Mouse (Mus musculus): ENCODE data around the gene a.
A peak's percentile ranks its signal among the peaks of the same experiment; 100 is the strongest.

The a gene

DNA sequence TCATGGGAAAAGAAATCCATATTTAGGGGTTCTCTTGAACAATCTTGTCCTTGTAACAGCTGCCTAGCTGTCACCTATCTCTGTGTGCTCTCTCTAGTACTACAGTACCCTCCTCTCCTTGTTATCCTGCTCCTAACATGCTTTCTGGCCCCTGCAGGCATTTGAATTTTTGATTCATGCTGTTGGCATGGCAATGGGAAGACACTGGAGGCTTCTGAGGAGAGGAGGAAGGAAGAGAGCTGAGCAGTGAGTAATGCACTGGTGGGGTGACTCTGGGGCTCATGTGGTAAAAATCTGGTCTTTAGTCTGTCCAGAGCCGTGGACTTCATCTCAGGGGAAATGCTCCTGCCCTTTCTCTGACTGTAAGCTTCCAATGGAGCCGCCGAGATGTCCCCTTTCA lies 5.9 kb upstream of the a start:
- DNase-seq: no peak

DNA sequence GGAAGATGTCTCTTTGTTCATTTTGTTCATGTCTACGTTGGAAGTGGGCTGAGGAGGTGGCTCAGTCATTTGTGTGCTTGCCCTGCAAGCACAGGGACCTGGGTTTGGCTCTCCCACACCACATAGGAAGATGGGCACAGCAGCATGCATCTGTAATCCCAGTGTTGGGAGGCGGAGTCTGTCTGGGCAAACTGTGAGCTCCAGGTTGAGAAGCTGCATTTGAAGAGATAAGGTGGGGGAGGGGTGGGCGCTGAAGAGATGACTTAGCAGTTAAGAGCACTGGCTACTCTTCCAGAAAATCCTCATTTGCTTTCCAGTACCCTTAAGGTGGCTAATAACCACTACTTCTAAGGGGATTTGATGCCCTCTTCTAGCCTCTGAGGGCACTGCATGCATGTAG lies 5.0 kb upstream of the a start:
- no peak for DNase-seq

DNA sequence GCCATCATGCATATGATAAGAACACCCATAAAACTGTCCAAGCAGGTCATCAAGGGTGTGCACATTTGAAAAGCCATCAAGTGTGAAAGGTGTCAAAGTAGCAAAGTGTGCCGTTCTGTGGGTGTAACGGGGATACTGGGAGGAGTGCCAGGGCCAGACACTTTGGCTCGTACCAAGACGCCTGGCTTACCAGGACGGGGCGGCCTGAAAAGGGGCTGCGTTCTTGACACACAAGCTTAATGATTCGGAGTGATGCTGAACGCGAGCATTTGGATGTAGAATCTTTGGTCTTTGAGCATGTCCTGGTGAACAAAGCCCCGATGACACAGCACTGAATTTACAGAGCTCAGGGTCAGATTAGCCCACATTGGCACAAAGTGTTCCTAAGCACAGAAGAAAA lies 4.4 kb upstream of the a start:
- DNase-seq: no peak

DNA sequence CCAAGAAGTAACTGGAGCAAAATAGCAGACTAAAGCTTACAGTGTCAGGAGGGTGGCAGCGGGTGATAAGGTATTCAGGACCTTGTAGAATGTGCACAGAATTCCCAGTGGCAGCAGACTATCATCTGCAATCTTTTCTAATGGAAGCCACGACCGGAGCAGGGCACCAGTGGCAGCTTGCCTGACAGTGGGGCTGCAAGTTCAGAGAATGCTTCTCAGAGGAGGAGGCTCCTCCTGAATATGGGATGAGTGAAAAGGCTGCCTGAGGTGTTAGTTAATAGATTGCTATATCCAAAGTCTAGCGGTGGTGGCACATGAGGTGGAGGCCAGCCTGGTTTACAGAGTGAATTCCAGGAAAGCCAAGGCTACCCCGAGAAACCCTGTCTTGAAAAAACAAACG lies 1.8 kb upstream of the a start:
- no peak for DNase-seq

DNA sequence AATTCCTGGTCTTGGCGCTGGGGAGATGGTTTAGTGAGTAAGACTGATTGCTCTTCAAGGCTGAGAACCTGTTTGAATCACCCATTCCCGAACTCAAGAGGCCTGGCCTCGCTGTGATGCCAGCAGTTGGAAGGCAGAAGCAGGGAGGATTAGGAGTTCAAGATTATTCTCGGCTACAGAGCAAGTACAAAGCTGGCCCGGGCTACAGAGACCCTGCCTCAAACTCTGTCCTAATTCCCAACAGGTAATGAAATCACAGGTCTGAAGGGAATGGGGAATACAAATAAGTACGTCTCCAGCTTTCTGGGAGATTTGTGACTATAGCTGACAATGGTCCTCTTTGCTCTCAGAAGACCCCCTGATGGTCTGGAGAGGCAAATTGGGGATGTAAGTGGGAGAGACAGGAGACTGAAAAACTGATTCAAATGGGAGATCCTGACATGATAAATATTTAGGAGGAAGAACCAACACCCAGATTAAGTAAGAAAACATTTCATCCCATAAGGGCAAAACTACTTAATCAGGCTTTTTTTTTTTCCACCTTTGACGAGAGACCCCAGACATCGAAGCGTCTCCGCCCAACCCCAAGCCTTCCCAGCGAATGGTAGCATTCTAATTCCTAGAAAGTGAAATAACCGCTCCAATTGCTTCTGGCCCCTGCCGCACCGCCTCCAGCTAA lies 1.1 kb upstream of the a start:
- no peak for DNase-seq

DNA sequence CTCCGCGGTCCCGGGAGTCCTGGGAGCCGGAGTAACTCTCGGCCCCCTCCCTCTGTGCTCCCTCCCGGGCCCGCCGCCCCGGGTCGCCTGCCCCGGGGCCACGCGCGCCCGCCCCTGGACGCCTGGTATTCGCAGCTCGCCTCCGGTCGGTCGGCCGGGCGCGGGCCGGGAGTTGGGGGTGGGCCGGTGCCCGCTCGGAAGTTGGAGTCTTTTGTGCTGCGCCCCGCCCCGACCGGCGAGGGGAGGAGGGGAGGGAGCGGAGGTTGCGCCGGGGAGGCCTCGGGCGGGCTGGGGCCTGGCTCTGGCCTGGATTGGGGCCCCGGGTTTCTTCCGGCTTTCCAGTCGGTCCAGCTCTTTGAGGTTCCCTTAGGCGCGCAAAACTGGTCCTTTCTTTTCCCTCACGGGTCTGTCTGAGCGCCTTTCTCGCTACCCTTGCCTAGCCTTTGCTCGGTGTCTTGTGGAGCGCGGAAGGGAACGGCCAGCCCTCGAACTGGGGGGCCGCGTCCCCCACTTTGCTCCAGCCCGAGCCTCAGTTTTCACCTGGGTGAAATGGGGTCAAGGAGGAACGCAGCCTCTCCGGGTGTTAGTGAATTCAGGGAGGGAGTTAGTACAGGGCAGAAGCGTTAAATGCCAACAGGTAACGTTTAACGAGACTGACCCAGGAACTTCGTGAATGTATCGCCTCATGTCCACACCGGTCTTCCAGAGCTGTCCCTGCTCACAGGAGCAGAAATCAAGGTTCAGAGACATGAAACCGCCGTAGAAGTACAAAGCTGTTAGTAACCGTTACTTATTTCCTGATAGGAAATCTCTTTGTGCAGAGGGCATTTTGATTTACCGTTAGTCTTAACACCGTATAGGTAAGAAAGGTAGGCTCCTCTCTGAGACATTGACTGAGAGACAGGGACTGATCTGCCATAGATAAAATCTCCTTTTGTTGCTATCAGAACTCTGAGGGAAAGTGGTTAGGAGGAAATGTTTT lies 750 bp downstream of the a start:
- DNase-seq: peak; percentile 69 to 73

DNA sequence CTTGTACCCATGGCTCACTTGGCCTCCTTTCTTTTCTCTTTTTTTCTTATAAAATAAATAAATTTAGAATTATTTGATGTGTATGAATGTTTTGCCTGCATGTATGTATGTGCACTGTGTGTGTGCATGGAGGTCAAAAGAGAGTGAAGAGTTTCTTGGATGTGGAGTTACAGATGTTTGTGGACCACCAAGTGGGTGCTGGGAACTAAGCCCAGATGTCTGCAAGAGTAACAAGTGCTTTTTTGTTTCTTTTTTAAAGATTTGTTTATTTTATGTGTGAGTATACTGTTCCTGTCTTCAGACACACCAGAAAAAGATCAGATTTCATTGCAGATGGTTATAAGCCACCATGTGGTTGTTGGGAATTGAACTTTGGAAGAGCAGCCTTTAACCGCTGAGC lies 12.2 kb downstream of the a start:
- no peak for DNase-seq

DNA sequence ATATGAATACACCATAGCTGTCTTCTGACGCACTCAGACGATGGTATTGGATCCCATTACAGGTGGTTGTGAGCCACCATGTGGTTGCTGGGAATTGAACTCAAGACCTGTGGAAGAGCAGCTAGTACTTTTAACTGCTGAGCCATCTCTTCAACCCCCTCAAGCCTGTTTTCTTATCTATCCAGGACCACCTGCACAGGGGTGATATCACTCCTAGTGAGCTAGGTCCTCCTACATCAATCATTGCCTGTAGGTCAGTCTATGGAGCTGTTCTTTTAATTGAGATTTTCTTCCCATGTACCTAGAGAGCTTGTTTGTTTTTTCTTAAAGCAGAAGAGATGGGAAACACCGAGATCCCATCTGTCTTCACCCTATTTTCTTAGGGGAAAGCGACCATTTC lies 12.6 kb downstream of the a start:
- no peak for DNase-seq

DNA sequence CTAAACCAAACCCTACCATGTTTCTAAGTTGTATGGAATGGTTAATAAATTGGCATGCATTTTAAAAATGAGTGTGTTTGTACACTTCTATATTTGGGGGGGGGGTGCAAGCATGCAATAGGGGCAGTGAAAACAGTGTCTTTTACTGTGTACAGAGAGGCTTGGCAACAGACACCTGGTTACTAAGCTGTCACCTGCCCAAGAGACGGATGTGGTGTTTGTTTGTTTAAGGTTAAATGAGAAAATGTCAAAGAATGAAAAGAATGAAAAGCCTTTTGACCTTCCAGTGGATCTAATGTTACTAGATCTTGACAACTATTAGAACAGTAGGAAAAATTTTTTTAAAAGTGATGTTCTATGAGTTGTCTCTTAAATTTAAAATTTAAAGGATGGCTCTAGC lies 16.5 kb downstream of the a start:
- DNase-seq: no peak

DNA sequence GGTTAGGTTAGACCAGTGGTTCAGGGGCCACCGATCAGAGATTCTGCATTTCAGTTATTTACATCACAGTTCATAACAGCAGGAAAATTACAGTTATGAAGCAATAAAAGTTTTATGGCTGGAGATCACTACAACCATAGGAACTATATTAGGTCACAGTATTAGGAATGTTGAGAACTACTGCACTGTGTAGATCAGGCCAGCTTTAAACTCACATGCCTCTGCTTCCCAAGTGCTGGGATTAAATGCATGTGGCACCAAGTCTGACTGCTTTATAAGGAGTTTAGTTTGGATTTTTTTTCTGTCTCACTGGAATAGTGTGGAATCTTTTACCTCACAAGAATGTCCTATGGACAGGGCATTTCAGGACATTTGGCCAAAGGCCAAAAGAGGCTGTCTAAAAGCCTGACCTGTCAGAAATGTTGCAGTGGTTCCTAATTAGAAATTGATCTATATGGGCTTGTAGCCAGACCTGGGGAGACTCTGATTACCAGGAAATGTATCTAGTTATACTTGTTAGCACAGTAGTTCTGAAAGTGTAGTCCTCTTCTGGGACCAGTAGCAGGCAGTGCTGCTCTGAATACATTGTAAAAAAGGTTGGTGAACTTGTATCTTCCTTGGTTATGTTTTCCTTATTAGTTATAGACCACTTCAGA lies 18.0 kb downstream of the a start:
- DNase-seq: no peak

DNA sequence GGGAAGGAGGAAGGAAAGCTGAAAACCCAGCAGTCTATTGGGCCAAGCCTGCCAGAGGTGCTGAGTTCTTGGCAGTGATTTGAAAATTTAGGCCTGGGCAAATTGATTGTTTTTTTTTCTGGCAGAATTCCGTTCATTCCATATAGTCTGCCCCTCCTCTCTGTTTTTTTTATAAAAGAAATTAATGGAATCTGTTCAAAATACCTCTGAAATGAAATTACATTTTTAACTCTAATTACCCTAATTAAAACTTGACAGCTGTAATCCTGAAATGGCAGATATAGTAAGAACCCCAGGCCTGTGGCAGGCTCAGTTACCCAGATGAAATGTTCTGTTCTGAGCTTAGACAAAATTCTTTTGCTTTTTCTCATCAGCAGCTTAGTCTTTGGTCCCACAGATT lies 19.6 kb downstream of the a start:
- no peak for DNase-seq

DNA sequence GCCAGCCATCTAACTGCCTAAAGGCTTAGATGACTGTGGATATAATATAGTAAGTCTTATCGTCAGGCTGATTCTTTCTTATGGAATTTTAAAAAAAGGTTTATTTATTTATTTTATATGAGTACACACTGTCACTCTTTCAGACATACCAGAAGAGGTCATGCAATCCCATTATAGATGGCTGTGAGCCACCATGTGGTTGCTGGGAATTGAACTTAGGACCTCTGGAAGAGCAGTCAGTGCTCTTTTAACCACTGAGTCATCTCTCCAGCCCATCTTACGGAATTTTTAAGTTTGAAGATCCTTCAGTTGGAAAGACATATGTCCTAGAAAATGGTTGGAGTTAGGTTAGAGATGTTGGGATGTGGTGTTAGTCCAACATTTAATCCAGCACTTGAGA lies 22.2 kb downstream of the a start:
- no peak for DNase-seq

DNA sequence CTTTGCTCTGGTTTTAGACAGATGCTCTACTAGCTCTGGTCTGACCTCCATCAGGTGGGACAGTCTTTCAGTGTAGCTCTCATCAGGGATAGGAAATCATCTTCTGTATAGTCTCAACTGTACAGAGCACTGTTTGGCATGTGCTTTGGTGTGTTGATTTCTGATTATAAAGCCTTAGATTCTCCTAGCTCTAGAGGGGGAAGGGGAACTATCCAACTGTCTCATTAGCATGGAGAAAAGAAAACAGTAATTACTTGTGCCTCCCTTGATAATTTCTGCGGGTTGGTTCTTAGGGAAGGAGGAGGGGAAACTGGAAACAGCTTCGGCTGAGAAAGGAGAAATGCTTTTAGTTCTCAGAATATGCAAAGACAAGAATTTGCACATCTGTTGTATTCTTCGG lies 25.9 kb downstream of the a start:
- DNase-seq: no peak

DNA sequence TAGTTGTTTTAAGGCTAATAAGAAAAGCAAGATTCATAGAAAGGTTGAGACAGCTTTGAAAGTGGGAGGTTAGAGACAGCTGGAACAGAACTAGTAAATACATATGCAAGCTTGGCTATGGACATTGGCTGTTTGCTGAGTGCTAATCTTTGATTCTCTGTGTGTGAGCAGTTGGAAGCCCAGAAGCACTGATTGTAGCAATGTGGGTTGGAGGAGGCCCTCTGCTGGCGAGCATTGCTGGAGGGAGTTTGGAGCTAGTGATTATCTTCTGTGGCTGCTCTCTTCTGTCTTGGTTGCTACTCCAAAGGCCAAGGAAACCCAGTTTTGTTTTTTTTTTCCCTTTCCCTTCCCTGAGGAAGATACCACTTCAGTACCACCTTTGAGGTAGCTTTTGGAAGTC lies 26.6 kb downstream of the a start:
- peak; percentile 48 to 51 for DNase-seq

DNA sequence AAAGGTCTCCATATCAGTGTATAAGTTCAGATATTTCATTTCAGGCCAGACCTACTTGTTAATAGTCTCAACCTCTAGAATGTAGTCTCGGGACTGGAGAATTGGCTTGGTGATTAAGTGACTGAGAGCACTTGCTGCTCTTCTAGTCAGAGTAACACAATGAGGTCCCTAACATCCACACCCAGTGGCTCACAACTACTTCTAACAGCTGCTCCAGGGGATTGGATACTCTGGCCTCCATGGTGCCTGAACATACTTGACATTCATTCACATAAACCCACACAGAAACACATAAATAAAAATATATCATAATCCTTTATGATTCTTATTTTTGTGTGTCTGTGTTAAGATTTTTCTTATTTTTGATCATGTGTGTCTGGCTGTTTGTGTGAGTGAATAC lies 27.4 kb downstream of the a start:
- DNase-seq: no peak

DNA sequence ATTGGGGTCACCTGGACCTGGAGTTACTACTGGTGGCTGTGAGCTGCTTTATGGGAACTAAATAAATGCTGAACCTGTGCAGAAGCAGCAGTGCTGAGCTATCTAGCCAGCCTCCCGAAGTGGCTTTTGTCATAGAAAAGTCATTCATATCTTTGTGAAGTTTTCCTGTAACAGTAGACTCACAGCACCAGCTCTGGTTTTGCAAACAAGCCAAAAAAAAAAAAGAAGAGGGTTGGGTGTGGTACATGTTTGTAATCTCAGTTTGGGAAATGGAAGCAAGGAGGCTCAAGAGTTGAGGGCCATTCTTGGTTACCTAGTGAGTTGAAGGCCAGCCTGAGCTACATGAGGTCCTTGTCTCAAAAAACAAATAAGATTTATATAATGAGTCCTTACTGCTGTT lies 29.1 kb downstream of the a start:
- no peak for DNase-seq

DNA sequence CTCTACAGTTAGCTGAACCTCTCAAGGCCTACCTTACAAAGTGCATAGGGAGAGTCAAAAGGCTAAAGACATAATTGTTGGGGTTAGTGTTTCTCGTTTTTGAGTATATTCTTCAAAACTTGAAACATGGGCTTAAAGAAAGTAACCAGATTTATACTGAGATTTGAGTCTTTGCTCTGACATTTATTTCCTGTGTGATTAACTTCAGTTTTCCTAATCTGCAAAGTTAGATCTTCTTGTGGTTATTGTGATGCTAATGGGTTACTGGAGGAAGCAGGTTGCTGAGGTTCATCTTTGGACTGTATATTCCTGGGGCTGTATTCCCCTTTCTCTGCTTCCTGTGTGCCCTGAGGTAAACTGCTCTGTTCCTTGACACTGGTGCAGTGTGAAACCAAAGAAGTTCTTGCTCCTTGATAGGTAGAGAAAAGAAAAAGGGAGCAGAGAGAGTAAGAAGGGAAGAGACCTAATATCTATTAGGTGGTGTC lies 34.9 kb downstream of the a start:
- no peak for DNase-seq

DNA sequence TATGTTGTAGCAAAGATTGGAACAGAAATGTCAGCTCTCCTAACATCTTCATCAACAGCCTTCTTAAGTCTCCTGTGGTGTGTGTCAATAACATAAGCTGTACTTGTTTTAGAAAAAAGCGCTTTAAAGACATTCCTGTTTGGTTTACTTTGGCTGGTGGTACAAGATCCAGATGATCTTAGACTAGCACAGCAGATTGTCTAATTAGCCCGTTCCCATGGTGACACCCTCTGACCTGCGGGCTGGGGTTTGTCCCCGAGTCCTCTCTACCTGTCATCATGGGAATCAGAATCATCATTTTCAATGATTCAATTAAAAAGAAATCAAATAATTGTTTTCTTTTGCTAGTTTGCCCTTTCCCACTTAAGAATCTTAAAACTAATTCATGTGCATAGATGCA lies 36.3 kb downstream of the a start:
- no peak for DNase-seq

DNA sequence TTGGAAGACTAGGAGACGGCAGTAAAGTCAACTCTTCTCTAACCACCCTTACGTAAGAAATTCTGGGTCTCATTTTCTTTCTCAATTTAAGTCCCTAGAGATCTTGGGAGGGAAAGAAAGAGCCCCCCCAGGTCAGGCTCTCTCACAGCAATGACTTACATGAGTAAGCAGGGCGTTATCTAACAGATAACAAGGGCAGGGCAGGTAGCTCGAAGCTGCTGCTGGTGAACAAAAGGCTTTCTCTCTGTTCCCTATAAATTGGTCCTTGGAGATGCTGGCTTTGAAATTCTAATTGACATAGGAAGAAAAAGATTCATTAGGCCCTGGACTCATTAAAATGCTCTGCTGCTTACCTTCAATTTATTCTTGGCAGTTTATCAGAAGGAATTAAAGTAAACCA lies 41.3 kb downstream of the a start:
- no peak for DNase-seq

DNA sequence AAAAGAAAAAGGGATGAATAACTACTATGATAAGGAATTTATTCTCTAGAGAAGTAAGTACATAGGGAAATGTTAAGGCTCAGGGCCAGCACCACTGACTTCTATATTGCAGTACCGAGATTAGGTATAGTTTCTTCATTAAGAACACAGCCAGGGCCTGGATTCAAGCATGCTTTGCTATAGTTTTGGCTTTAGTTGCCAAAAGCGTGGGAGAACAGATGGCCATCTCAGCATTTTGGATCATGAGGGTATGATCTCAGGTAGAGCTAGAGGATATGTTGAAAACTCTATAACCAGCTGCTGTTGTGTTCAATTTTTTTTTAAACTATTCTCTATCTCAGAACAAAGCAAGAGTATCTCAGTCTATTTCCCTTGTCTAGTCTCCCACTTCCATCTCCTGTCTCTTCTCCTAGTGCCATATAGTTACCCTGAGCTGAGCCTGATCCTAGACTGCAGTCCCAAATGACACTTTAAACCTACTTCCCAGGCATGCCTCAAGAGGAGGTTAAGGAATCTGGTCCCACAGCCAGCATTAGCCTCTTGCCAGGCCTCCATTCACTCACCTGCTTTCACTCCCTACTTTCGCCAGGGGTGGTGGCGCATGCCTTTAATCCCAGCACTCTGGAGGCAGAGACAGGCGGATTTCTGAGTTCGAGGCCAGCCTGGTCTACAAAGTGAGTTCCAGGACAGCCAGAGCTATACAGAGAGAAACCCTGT lies 43.1 kb downstream of the a start:
- DNase-seq: no peak

DNA sequence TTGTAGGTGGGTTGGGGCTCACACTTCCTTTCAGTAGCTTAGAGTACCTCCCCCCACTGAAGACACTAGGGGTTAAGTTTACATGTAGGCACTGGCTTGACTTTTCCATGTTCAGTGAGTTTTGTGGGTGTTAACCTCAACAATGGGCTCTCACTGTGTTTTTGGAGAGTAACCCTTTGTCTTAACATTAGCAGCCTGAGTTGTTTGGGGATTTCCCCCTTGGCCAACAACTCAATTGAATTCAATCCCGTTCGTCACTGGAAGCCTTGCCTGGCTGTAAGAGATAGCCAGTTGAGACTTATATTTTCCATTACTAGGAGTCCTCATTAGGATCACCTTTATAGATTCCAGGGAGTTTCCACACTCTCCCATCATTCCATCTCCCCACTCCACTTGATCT lies 45.3 kb downstream of the a start:
- no peak for DNase-seq

DNA sequence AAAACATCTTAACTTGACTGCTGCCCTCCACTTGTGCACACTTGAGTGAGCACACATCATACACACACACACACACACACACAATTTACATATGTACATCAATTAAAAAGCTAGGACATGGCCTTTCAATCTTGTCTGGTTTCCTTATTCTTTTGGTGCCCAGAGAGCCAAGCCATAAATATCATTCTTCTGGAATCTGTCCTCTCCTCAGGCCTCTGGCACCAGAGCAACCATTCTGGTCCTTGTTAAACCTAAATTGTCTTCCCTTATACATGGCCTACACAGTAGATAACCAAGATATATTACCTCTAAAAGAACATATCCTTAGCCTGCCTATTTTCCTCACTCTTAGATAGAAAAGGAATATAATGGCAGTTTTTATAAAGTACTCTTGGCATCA lies 56.9 kb downstream of the a start:
- no peak for DNase-seq

DNA sequence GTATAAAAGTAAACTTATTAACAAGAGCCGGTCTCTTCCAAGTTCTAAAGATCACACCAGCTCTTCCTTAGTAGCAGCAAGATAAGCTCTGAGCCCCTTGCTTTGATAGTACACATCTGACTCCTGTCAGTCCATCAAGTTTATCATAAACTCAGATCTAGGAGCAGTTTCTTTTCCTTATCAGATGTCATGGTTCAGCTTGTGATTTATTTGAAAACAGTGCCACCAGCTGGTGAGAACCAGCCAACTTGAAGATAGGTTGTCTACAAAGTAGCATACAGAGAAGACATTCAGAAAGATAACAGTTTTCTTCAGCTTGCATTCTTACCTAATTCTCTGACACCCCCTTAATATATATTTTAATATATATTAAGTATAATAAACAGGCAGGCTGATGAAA lies 64.2 kb downstream of the a start:
- DNase-seq: peak; percentile 71 to 74
